Mouse (Mus musculus) stomach, postnatal 0 days (tissue): ENCODE measurements at regions not wholly inside any gene's neighbourhood (a gene's known extent, or its start where the extent isn't known, plus 50 kb on each side); places are given as distances from the start of the nearest gene placed in this dataset.

Experiments
- CTCF ChIP-seq: IDR thresholded peaks from 2 replicates; pipeline ENCODE4 v1.5.1; 2016; ENCODE audit warnings: antibody characterized with exemption, low read depth, mild to moderate bottlenecking, moderate library complexity
- EP300 ChIP-seq: optimal IDR thresholded peaks from 2 replicates; pipeline ENCODE3; 2016; ENCODE audit warnings: antibody characterized with exemption

DNA sequence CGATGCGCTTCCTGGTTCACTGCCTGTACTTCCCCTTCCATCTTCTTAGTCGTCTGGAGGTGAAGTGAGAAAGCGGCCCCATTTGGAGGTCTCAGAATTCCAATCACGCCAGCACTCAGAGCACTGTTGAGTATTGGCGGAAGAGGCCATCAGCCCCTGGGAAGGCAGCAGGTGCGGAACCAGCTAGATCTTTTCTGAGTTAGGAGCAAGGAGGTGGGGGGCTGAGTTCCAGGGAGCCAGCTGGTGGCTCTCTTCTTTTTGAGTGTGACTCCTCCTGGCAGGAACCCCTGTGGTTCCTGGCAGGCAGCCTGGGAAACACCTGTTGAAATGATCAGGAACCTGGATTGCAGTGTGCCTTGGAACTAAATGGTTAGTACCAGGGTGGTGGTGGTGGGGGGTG, 171.9 kb upstream of the Smlr1 start:
- TF ChIP-seq EP300 (no peak), CTCF (no peak)
